Mouse (Mus musculus) midbrain, embryonic 14.5 days (tissue): ENCODE data around the gene Pan3. TPM values are rescaled to one million over a fixed set of nuclear protein-coding genes. Genes with fewer than 3 reads are reported as not detected.
A peak's percentile ranks its signal among the peaks of the same experiment; 100 is the strongest.

Experiments
- ATAC-seq: fragments of 200-750 bp; cut with Nextera tagmentation; 2 replicates; pipeline ENCODE4 v1.8.0; 2017; ENCODE audit warnings: moderate number of reproducible peaks, moderate library complexity; ENCODE audit not compliant: low FRiP score, low TSS enrichment
- DNase-seq: peaks from one replicate; pipeline ENCODE4 v3.0.0-alpha.2; 2015
- H3K27ac ChIP-seq: fragments of 300-500 bp; sonication (generic); replicated peaks from 2 replicates; pipeline ENCODE4 v1.5.1; 2014; ENCODE audit warnings: mild to moderate bottlenecking, low read depth, low read length, moderate library complexity
- H3K27me3 ChIP-seq: fragments of 300-500 bp; sonication (generic); 2 replicates; pipeline ENCODE4 v1.6.1; 2014; ENCODE audit warnings: low read length, control low read depth, mixed read lengths; ENCODE audit not compliant: control insufficient read depth, insufficient read depth
- H3K36me3 ChIP-seq: fragments of 300-500 bp; sonication (generic); 2 replicates; pipeline ENCODE4 v1.6.1; 2014; ENCODE audit warnings: low read length, control low read depth; ENCODE audit not compliant: control insufficient read depth, insufficient read depth
- H3K4me1 ChIP-seq: fragments of 300-500 bp; sonication (generic); 2 replicates; pipeline ENCODE4 v1.6.1; 2014; ENCODE audit warnings: mild to moderate bottlenecking, antibody characterized with exemption, low read length, control low read depth; ENCODE audit not compliant: control insufficient read depth, insufficient read depth
- H3K4me2 ChIP-seq: fragments of 300-500 bp; sonication (generic); 2 replicates; pipeline ENCODE4 v1.6.1; 2014; ENCODE audit warnings: mild to moderate bottlenecking, low read length, moderate library complexity
- H3K4me3 ChIP-seq: fragments of 300-500 bp; sonication (generic); replicated peaks from 2 replicates; pipeline ENCODE4 v1.5.1; 2014; ENCODE audit warnings: low read depth, low read length
- H3K9ac ChIP-seq: fragments of 300-500 bp; sonication (generic); replicated peaks from 2 replicates; pipeline ENCODE4 v1.6.1; 2014; ENCODE audit warnings: mild to moderate bottlenecking, low read length, moderate library complexity
- H3K9me3 ChIP-seq: fragments of 300-500 bp; sonication (generic); 2 replicates; pipeline ENCODE4 v1.6.1; 2016; ENCODE audit warnings: low read length, control low read depth, mixed read lengths; ENCODE audit not compliant: control insufficient read depth
- WGBS: fragments of 180-500 bp; shearing (Covaris S2); extraction: QIAGEN DNeasy Blood & Tissue Kit; methylation state at CpG from one replicate; pipeline ENCODE4 v1.1.7; 2014; 5-methylcytosine and 5-hydroxymethylcytosine counted together
- polyA plus RNA-seq: library from polyadenylated mRNA; unstranded; fragments of >200 nt; fragmentation: Nextera tagmentation; extraction: Ambion mirVana; gene quantifications from 2 replicates; pipeline ENCODE4 v1.2.1, GENCODE M21; 2014

Pan3 gene
- 64.8 and 69.5 TPM in 2 replicates for polyA plus RNA-seq

GRCm38 (mm10) chr5:147429535-147430305, at the start of gene Pan3:
Gene Pan3 (plus strand): TSS chr5:147430161.
- Histone ChIP-seq H3K4me1 (peaks cover 20% of the 10 kb centered on the region), H3K9me3 (no peaks in the 10 kb centered on the region), H3K9ac (peak within 1 kb of the TSS; percentile 93), H3K27ac (peak within 1 kb of the TSS; percentile 97), H3K4me3 (peak within 1 kb of the TSS; percentile 97), H3K36me3 (no peaks in the 10 kb centered on the region), H3K4me2 (peak within 1 kb of the TSS; percentile 75), H3K27me3 (no peaks in the 10 kb centered on the region)
- DNase-seq (peak; percentile 97), ATAC-seq (peak; percentile 91)
- WGBS = under 1% methylated on average over 51 of the region's 51 CpGs

- Histone ChIP-seq H3K9me3 (no peaks in the 10 kb centered on the region), H3K27ac (no peak overlapping the region), H3K4me3 (no peak overlapping the region), H3K27me3 (no peaks in the 10 kb centered on the region), H3K4me2 (no peak overlapping the region), H3K4me1 (no peaks in the 10 kb centered on the region), H3K9ac (no peak overlapping the region), H3K36me3 (no peaks in the 10 kb centered on the region)
- DNase-seq = no peak
- ATAC-seq = no peak
- 94% methylated on average over 10 of the region's 10 CpGs for WGBS
These were observed 48.6 kb upstream of the Pan3 start for GRCm38 (mm10) chr5:147381396-147381795.

GRCm38 (mm10) chr5:147386865-147387264, 43.1 kb upstream of the Pan3 start:
- DNase-seq (no peak), ATAC-seq (no peak)
- no peaks in the 10 kb centered on the region for H3K36me3 ChIP-seq
- no peak overlapping the region for H3K4me2 ChIP-seq
- no peak overlapping the region for H3K4me3 ChIP-seq
- H3K9me3 ChIP-seq = no peaks in the 10 kb centered on the region
- H3K27ac ChIP-seq = no peak overlapping the region
- no peaks in the 10 kb centered on the region for H3K4me1 ChIP-seq
- H3K9ac ChIP-seq = no peak overlapping the region
- no peaks in the 10 kb centered on the region for H3K27me3 ChIP-seq
- 86% methylated on average over 13 of the region's 13 CpGs for WGBS

- no peaks in the 10 kb centered on the region for H3K4me1 ChIP-seq
- H3K36me3 ChIP-seq = no peaks in the 10 kb centered on the region
- WGBS = 80% methylated on average over 9 of the region's 9 CpGs
- no peak overlapping the region for H3K27ac ChIP-seq
- H3K9ac ChIP-seq = no peak overlapping the region
- DNase-seq (no peak), ATAC-seq (no peak)
- H3K9me3 ChIP-seq = no peaks in the 10 kb centered on the region
- H3K27me3 ChIP-seq = no peaks in the 10 kb centered on the region
- no peak overlapping the region for H3K4me2 ChIP-seq
- H3K4me3 ChIP-seq = no peak overlapping the region
These were observed 41.5 kb upstream of the Pan3 start for GRCm38 (mm10) chr5:147388376-147389008.

GRCm38 (mm10) chr5:147389052-147389451, 40.9 kb upstream of the Pan3 start:
- H3K4me1 ChIP-seq = no peaks in the 10 kb centered on the region
- 86% methylated on average over 5 of the region's 5 CpGs for WGBS
- DNase-seq = no peak
- no peak overlapping the region for H3K4me2 ChIP-seq
- H3K36me3 ChIP-seq = no peaks in the 10 kb centered on the region
- H3K4me3 ChIP-seq = no peak overlapping the region
- no peak for ATAC-seq
- no peak overlapping the region for H3K27ac ChIP-seq
- H3K9ac ChIP-seq = no peak overlapping the region
- no peaks in the 10 kb centered on the region for H3K27me3 ChIP-seq
- no peaks in the 10 kb centered on the region for H3K9me3 ChIP-seq

GRCm38 (mm10) chr5:147390772-147391171, 39.2 kb upstream of the Pan3 start:
- H3K9ac ChIP-seq = no peak overlapping the region
- no peak overlapping the region for H3K27ac ChIP-seq
- no peak overlapping the region for H3K4me3 ChIP-seq
- H3K27me3 ChIP-seq = no peaks in the 10 kb centered on the region
- ATAC-seq = no peak
- DNase-seq = no peak
- 61% methylated on average over 2 of the region's 2 CpGs for WGBS
- no peak overlapping the region for H3K4me2 ChIP-seq
- H3K9me3 ChIP-seq = no peaks in the 10 kb centered on the region
- H3K4me1 ChIP-seq = no peaks in the 10 kb centered on the region
- no peaks in the 10 kb centered on the region for H3K36me3 ChIP-seq

- DNase-seq (no peak), ATAC-seq (no peak)
- Histone ChIP-seq H3K4me1 (no peaks in the 10 kb centered on the region), H3K4me3 (no peak overlapping the region), H3K27me3 (no peaks in the 10 kb centered on the region), H3K27ac (no peak overlapping the region), H3K9me3 (no peaks in the 10 kb centered on the region), H3K4me2 (no peak overlapping the region), H3K36me3 (no peaks in the 10 kb centered on the region), H3K9ac (no peak overlapping the region)
- WGBS = 83% methylated on average over 12 of the region's 12 CpGs
These were observed 37.2 kb upstream of the Pan3 start for GRCm38 (mm10) chr5:147392667-147393213.

- H3K4me1 ChIP-seq = no peaks in the 10 kb centered on the region
- 24% methylated on average over 1 of the region's 1 CpGs for WGBS
- no peak overlapping the region for H3K4me2 ChIP-seq
These were observed 34.9 kb upstream of the Pan3 start for GRCm38 (mm10) chr5:147395050-147395449.

More at GRCm38 (mm10) chr5:147395050-147395449, 34.9 kb upstream of the Pan3 start:
- ATAC-seq (no peak), DNase-seq (no peak)
- Histone ChIP-seq H3K27me3 (peaks cover 20% of the 10 kb centered on the region), H3K36me3 (no peaks in the 10 kb centered on the region), H3K27ac (no peak overlapping the region), H3K9me3 (no peaks in the 10 kb centered on the region), H3K9ac (no peak overlapping the region), H3K4me3 (no peak overlapping the region)
